Mouse (Mus musculus) heart, embryonic 16.5 days (tissue): Measurements from ENCODE around the gene Pla2g16. TPM values are rescaled to one million over a fixed set of nuclear protein-coding genes. Genes with fewer than 3 reads are reported as not detected.

Experiments
- ATAC-seq: fragments of 200-750 bp; cut with Nextera tagmentation; replicated peaks from 2 replicates; pipeline ENCODE4 v1.8.0; 2017; ENCODE audit warnings: moderate number of reproducible peaks; ENCODE audit not compliant: insufficient read depth, low FRiP score; ENCODE audit errors: extremely low read depth
- H3K27ac ChIP-seq: fragments of 300-500 bp; sonication (generic); 2 replicates; pipeline ENCODE4 v1.5.1; 2014; ENCODE audit warnings: mild to moderate bottlenecking, low read length, control low read depth, moderate library complexity
- H3K27me3 ChIP-seq: fragments of 300-500 bp; sonication (generic); 2 replicates; pipeline ENCODE4 v1.6.1; 2014; ENCODE audit warnings: low read length, mixed read lengths; ENCODE audit not compliant: control insufficient read depth, insufficient read depth
- H3K36me3 ChIP-seq: fragments of 300-500 bp; sonication (generic); 2 replicates; pipeline ENCODE4 v1.6.1; 2014; ENCODE audit not compliant: control insufficient read depth, insufficient read depth
- H3K4me1 ChIP-seq: fragments of 300-500 bp; sonication (generic); 2 replicates; pipeline ENCODE4 v1.6.1; 2014; ENCODE audit warnings: low read length, mixed read lengths; ENCODE audit not compliant: control insufficient read depth, insufficient read depth
- H3K4me2 ChIP-seq: fragments of 300-500 bp; sonication (generic); 2 replicates; pipeline ENCODE4 v1.6.1; 2014; ENCODE audit warnings: low read depth, mild to moderate bottlenecking, control low read depth, low read length
- H3K4me3 ChIP-seq: fragments of 300-500 bp; sonication (generic); 2 replicates; pipeline ENCODE4 v1.5.1; 2014; ENCODE audit warnings: mild to moderate bottlenecking, control low read depth, low read length
- H3K9ac ChIP-seq: fragments of 300-500 bp; sonication (generic); 2 replicates; pipeline ENCODE4 v1.6.1; 2014; ENCODE audit warnings: low read length, control low read depth
- H3K9me3 ChIP-seq: fragments of 300-500 bp; sonication (generic); replicated peaks from 2 replicates; pipeline ENCODE4 v1.6.1; 2016; ENCODE audit warnings: low read length; ENCODE audit not compliant: control insufficient read depth
- WGBS: fragments of 180-500 bp; shearing (Covaris S2); extraction: QIAGEN DNeasy Blood & Tissue Kit; methylation state at CpG from one replicate; pipeline ENCODE4 v1.1.7; 2014; 5-methylcytosine and 5-hydroxymethylcytosine counted together
- polyA plus RNA-seq: library from polyadenylated mRNA; unstranded; fragments of >200 nt; fragmentation: Nextera tagmentation; extraction: Ambion mirVana; gene quantifications from 2 replicates; pipeline ENCODE4 v1.2.1, GENCODE M21; 2015

The Pla2g16 gene
- polyA plus RNA-seq, 1 experiment from 2014 or later, result 51.4 TPM

- 0 out of 2 replicates have a peak, but pooled peaks have one; percentile 61 for ATAC-seq
- WGBS, result 5% methylated on average over 54 of the region's 54 CpGs
- Histone ChIP-seq H3K4me2 (peak within 1 kb of the TSS; percentile 69), H3K9me3 (no peaks in the 10 kb centered on the region), H3K36me3 (no peaks in the 10 kb centered on the region), H3K27ac (no peak within 1 kb of the TSS), H3K4me1 (peaks cover 14% of the 10 kb centered on the region), H3K27me3 (peaks cover 12% of the 10 kb centered on the region), H3K4me3 (peak within 1 kb of the TSS; percentile 45), H3K9ac (peak within 1 kb of the TSS; percentile 58)
Measured at GRCm38 (mm10) chr19:7611942-7612757, 54.9 kb downstream of the Pla2g16 start, which contains the start of gene Hrasls5. Hrasls5 (plus strand) TSS chr19:7612541.

DNA sequence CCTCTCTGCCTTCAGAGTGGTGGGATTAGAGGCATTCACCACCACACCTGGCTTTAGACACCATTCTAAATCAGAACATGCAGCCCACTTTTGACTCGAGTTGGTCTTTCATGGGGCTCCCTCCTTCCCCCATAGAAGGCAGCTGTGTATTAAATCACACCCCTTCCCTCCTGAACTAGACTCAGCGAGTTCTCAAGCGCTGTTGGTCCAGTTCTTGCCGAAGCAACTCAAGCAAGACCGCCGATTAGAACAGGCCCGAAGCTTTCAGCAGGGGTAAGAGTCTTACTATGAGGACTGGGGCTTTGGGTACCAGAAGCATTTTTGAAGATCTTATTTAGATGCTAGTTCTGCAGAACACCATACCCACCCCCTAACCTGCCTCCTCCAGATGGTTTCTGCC, 55.9 kb downstream of the Pla2g16 start:
- no peaks in the 10 kb centered on the region for H3K9me3 ChIP-seq
- H3K36me3 ChIP-seq, result no peaks in the 10 kb centered on the region
- ATAC-seq, result no peak
- 84% methylated on average over 7 of the region's 7 CpGs for WGBS
- H3K4me1 ChIP-seq, result peaks cover 5% of the 10 kb centered on the region; the same call in 1 of the 2 replicates
- H3K9ac ChIP-seq, result no peak overlapping the region
- H3K4me2 ChIP-seq, result no peak overlapping the region
- H3K27ac ChIP-seq, result no peak overlapping the region
- H3K4me3 ChIP-seq, result no peak overlapping the region
- H3K27me3 ChIP-seq, result peaks cover 12% of the 10 kb centered on the region

DNA sequence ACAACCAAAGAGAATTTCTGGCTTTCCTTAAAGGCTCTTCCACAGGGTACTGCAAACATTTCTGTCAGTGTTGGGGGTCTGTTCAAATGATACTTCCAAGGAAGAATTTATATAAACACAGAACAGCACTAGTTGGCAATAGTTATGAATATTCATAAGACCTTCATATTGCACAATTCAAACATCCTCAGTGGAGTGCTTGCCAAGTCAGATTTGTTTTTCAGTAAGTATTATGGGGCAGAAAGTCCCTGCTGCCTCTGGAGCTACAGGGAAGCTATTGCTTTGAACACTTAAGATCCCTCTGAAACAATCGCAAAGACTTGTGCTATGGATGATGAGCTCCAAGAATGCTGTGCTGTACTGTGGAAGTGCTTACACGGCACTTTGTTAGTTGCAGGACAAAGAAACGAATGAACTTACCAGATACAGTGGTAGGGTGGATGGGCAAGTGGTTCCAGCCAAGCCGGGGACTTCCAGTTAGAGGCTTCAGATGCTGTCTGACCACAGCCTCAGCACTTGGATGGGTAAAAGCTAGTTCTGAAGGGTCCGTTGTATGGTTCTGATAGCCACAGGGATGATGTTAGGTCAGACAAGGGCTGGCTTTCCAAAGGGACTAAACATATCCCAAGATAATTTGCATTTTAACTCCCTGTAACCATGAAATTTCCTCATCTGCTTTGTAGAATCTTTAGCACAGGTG, 59.1 kb downstream of the Pla2g16 start:
- no peak overlapping the region for H3K9ac ChIP-seq
- no peak overlapping the region for H3K4me3 ChIP-seq
- H3K27me3 ChIP-seq, result peaks cover 10% of the 10 kb centered on the region
- no peaks in the 10 kb centered on the region for H3K36me3 ChIP-seq
- H3K4me1 ChIP-seq, result 0 out of 2 replicates have a peak, but pooled peaks cover 5% of the 10 kb centered on the region
- H3K9me3 ChIP-seq, result no peaks in the 10 kb centered on the region
- ATAC-seq, result no peak
- H3K4me2 ChIP-seq, result no peak overlapping the region
- 74% methylated on average over 5 of the region's 5 CpGs for WGBS
- H3K27ac ChIP-seq, result no peak overlapping the region

- ATAC-seq, result no peak
- WGBS, result 63% methylated on average over 3 of the region's 3 CpGs
Measured at GRCm38 (mm10) chr19:7617085-7617484, 59.8 kb downstream of the Pla2g16 start.

DNA sequence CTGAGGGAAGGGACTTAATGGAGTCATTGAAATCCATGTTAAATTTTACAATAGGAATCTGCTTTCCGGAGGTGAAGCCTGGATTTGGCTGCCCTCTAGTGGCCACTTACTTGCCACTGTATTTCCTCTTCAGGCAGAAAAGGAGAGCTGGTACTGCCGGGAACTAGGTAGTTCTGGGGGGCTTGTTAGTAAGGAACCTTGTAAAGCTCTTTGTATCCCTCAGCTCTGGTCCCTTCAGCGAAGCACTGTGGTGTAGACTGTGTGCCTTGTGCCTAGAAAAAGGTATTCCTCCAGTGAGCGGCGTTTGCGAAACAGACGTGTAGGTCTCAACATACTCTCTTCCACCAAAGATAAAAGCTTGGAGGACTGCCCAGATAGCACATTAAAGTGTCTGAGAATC, 60.4 kb downstream of the Pla2g16 start:
- H3K27me3 ChIP-seq, result peaks cover 8% of the 10 kb centered on the region; the same call in 1 of the 2 replicates
- no peak overlapping the region for H3K4me3 ChIP-seq
- no peak overlapping the region for H3K9ac ChIP-seq
- 22% methylated on average over 7 of the region's 7 CpGs for WGBS
- no peaks in the 10 kb centered on the region for H3K9me3 ChIP-seq
- ATAC-seq, result no peak
- H3K4me2 ChIP-seq, result peak overlapping the region; percentile 53
- no peak overlapping the region for H3K27ac ChIP-seq
- no peaks in the 10 kb centered on the region for H3K36me3 ChIP-seq
- no peaks in the 10 kb centered on the region for H3K4me1 ChIP-seq

More at GRCm38 (mm10) chr19:7617085-7617484, 59.8 kb downstream of the Pla2g16 start:
- H3K36me3 ChIP-seq, result no peaks in the 10 kb centered on the region
- H3K9me3 ChIP-seq, result no peaks in the 10 kb centered on the region
- 0 out of 2 replicates have a peak, but pooled peaks cover 3% of the 10 kb centered on the region for H3K4me1 ChIP-seq
- H3K9ac ChIP-seq, result no peak overlapping the region
- peaks cover 8% of the 10 kb centered on the region; the same call in 1 of the 2 replicates for H3K27me3 ChIP-seq
- H3K4me2 ChIP-seq, result no peak overlapping the region
- no peak overlapping the region for H3K27ac ChIP-seq
- no peak overlapping the region for H3K4me3 ChIP-seq

- Histone ChIP-seq H3K4me3 (no peak overlapping the region), H3K27ac (no peak overlapping the region), H3K4me2 (no peak overlapping the region), H3K4me1 (no peaks in the 10 kb centered on the region), H3K9me3 (no peaks in the 10 kb centered on the region), H3K9ac (no peak overlapping the region), H3K27me3 (no peaks in the 10 kb centered on the region), H3K36me3 (no peaks in the 10 kb centered on the region)
- no peak for ATAC-seq
Measured at GRCm38 (mm10) chr19:7633021-7633420, 75.8 kb downstream of the Pla2g16 start.

DNA sequence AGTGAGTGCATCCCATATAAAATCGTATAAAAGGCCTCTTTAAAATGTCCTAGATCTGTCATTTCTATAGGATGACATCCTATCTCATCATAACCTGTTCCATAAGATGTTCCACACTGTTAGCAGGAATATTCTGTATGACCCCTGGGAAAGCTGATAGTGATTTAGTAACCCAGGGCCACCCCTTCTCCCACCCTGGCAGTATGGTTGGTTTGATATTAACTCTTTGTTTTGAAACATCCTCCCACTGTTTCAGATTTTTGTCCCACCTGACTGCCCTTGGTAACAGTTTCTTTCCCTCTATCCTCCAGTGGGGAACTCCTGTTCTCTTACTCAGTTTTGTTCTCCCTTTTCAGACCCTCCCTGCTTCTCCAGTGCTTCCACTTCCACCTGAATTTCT, 76.5 kb downstream of the Pla2g16 start:
- H3K27me3 ChIP-seq, result no peaks in the 10 kb centered on the region
- H3K27ac ChIP-seq, result no peak overlapping the region
- 57% methylated on average over 1 of the region's 1 CpGs for WGBS
- no peaks in the 10 kb centered on the region for H3K4me1 ChIP-seq
- no peak overlapping the region for H3K9ac ChIP-seq
- no peak for ATAC-seq
- no peaks in the 10 kb centered on the region for H3K9me3 ChIP-seq
- no peaks in the 10 kb centered on the region for H3K36me3 ChIP-seq
- H3K4me2 ChIP-seq, result no peak overlapping the region
- no peak overlapping the region for H3K4me3 ChIP-seq
